ENCODE assay signal across 13 mouse cellular contexts in genomic region chr6:112632071-112632470, GRCm38 (mm10).
"Had no signal": no experiment of that assay in that cellular context is flagged by ENCODE, and none has a peak within 500 bp of the region (broad histone marks: within the 10 kb centered on the region; RNA-seq: fewer than 3 reads in every experiment).

No protein-coding gene starts in this region.

- H3K27ac ChIP-seq: limb, embryonic 12.5 days; limb, embryonic 15.5 days; liver, embryonic 12.5 days; liver, embryonic 15.5 days had no signal

- H3K9ac ChIP-seq: limb, embryonic 12.5 days; limb, embryonic 15.5 days; liver, embryonic 12.5 days; liver, embryonic 15.5 days had no signal

- ATAC-seq: intestine, embryonic 16.5 days; liver, embryonic 12.5 days had no signal

- H3K4me1 ChIP-seq: limb, embryonic 12.5 days; limb, embryonic 15.5 days; liver, embryonic 12.5 days; liver, embryonic 15.5 days had no signal

- H3K4me3 ChIP-seq: limb, embryonic 12.5 days; limb, embryonic 15.5 days; liver, embryonic 12.5 days; liver, embryonic 15.5 days had no signal

- DNase-seq: left cerebral cortex, postnatal 4 days; lung, adult 2 months; lung, postnatal 14 days; lung, postnatal 4 days; midbrain, embryonic 14.5 days; thymus, adult 18-20 months; thymus, postnatal 36 days had no signal

- H3K4me2 ChIP-seq: limb, embryonic 12.5 days; limb, embryonic 15.5 days; liver, embryonic 12.5 days; liver, embryonic 15.5 days; midbrain, embryonic 11.5 days had no signal

- H3K9me3 ChIP-seq: limb, embryonic 12.5 days; limb, embryonic 15.5 days; liver, embryonic 12.5 days; liver, embryonic 15.5 days had no signal

- H3K27me3 ChIP-seq: limb, embryonic 12.5 days; limb, embryonic 15.5 days; liver, embryonic 12.5 days; liver, embryonic 15.5 days had no signal
